Mouse (Mus musculus): ENCODE results near the gene Exoc8.

GRCm38 (mm10) chr8:124922490-124923089 is 25.1 kb upstream of the Exoc8 start:
- TF ChIP-seq CTCF (IDR thresholded peaks at IDR 0.05; ENCODE audit: low read depth) (no peak), EP300 (IDR thresholded peaks at IDR 0.05; ENCODE audit: low read depth) (no peak)

All from liver, embryonic 14.5 days (tissue).